Mouse (Mus musculus) activated CD4-positive, CD25-positive, alpha-beta regulatory T cell, adult 4 months (primary cell): ENCODE data around the gene Gtf2f2. TPM values are rescaled to one million over a fixed set of nuclear protein-coding genes. Genes with fewer than 3 reads are reported as not detected.

Source experiments
- ATAC-seq: one replicate; pipeline ENCODE4 v1.8.0; 2017
- polyA plus RNA-seq, 2 experiments: library from polyadenylated mRNA; unstranded; fragments of 100-300 nt; shearing (Covaris generic); gene quantifications; one replicate each; pipeline ENCODE4 v1.2.1; 2017

Gtf2f2 gene
- polyA plus RNA-seq, 2 experiments from 2014 or later = 50.7 to 51.6 TPM

DNA sequence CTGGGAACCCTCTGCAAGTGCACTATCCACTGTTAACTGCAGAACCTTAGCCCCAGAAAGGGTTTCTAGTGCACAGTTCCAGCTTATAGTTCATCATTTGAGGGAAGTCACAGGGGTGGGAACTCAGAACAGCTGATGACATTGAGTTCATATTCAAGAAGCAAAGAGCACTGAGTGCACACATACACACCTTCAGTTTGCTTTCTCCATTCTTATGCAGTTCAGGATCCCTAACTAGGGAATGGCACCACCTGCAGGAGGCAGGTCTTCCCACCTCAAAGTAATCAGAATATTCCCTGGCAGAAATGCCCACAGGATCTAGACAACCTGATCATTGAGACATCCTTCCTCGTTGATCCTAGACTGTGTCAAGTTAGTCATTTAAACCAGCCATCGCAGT, 151.0 kb downstream of the Gtf2f2 start:
- ATAC-seq = no peak

GRCm38 (mm10) chr14:75858181-75858580, 152.5 kb downstream of the Gtf2f2 start:
- ATAC-seq = no peak

- no peak for ATAC-seq
Measured at GRCm38 (mm10) chr14:75855263-75855992, 155.2 kb downstream of the Gtf2f2 start.

GRCm38 (mm10) chr14:75852016-75852415, 158.6 kb downstream of the Gtf2f2 start:
- no peak for ATAC-seq

GRCm38 (mm10) chr14:75850819-75851218, 159.8 kb downstream of the Gtf2f2 start:
- ATAC-seq = no peak

- no peak for ATAC-seq
Measured at GRCm38 (mm10) chr14:75849842-75850568, 160.7 kb downstream of the Gtf2f2 start.

DNA sequence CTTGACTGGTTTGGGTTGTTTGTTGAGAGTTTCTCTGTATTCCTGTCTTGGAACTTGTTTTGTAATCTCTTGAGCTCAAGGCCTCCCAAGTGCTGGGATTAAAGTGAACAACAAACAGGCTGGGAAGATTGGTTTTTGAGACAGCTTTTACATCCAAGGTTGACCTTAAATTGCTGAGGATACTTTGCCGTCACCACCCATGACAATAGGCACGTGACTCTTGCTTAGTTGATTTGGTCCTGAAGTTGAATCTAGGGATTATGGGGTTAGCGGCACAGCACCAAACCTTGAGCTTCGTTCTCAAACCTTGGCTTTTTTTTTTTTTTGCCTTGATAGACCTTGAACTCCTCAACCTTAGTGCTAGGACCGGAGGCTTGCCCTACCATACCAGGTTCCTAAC, 161.4 kb downstream of the Gtf2f2 start:
- ATAC-seq = no peak

DNA sequence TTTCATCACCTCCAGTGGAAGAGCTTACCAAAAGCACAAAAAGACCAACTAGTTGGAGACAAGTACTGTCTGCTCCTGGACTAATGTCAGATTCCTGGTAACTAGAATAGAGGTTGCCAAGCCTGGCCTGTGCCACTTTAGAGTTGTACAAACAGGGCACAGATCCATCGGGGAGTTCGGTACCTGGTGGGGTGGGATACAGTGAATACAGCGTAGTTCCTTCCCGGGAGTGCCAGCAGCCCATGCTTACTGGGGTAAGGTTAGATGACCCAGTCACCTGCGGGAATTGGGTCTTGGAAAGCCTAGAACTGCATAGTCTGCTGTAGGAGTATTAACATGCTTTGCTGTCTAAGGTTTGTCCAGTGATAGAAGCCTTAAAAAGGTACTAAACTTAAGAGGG, 162.2 kb downstream of the Gtf2f2 start:
- ATAC-seq = no peak

DNA sequence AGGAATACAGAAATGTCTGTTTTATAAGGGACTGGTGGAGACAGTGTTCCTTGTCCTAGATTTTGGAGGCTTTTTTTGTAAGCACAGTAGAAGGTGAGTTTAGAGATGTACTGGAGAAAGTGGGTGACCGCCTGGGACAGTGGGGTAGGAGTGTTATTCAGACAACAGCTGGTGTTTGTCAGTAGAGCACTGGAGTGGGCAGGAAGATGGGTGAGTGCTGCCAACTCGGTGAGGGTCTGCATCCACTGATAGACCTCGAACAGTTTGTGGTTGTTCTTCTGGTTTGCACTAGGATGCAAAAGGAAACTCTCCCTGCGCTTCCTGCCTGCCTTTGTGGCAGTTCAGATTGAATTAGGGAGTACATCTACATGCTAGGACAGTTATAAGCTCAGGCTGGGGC, 163.0 kb downstream of the Gtf2f2 start:
- ATAC-seq = no peak

Other genes with a start within 250 kb of the Gtf2f2 start
- gene Slc25a30, start 223.8 kb downstream of the Gtf2f2 start, polyA plus RNA-seq = 10 to 100 TPM; 19.4 to 22.7 TPM
- gene Tpt1, start 165.8 kb downstream of the Gtf2f2 start, polyA plus RNA-seq = 1,000 to 10,000 TPM; 1,760 to 1,971 TPM
- 1 to 10 TPM; 1.6 to 2.8 TPM for gene Kctd4, start 55.9 kb downstream of the Gtf2f2 start, polyA plus RNA-seq
- gene Gpalpp1, start 99.9 kb upstream of the Gtf2f2 start, polyA plus RNA-seq = 10 to 100 TPM; 11.0 to 11.3 TPM
- gene Nufip1, start 100.0 kb upstream of the Gtf2f2 start, polyA plus RNA-seq = 1 to 10 TPM; 7.4 to 7.6 TPM